In genomic region chr17:55959946-55960740, GRCm38 (mm10) we compare ENCODE assay signal across 8 mouse cellular contexts. TPM values are rescaled to one million over a fixed set of nuclear protein-coding genes. Genes with fewer than 3 reads are reported as not detected.
DNase-seq lines count a peak whose midpoint lies in the region; ATAC-seq and TF ChIP-seq lines count a peak whose summit lies in the region.

No protein-coding gene starts in this region.

- H3K4me1 ChIP-seq in embryonic facial prominence, embryonic 11.5 days (ENCODE audit: control insufficient read depth, insufficient read depth, low read length): no peaks in the 10 kb centered on the region
- H3K4me1 ChIP-seq in hindbrain, embryonic 13.5 days (replicated peaks): peaks cover 49% of the 10 kb centered on the region
- peaks cover 37% of the 10 kb centered on the region for H3K4me1 ChIP-seq in midbrain, embryonic 15.5 days

- peak overlapping the region; percentile 27; the same call in 1 of the 2 replicates for H3K4me2 ChIP-seq in embryonic facial prominence, embryonic 11.5 days (ENCODE audit: low read depth, low read length)
- H3K4me2 ChIP-seq in hindbrain, embryonic 13.5 days: peak overlapping the region; percentile 74
- H3K4me2 ChIP-seq in midbrain, embryonic 15.5 days: peak overlapping the region; percentile 69

- no peak overlapping the region for H3K9ac ChIP-seq in embryonic facial prominence, embryonic 11.5 days (replicated peaks; ENCODE audit: low read length)
- H3K9ac ChIP-seq in hindbrain, embryonic 13.5 days: peak overlapping the region; percentile 61
- peak overlapping the region; percentile 43; the same call in 1 of the 2 replicates for H3K9ac ChIP-seq in midbrain, embryonic 15.5 days

- H3K27me3 ChIP-seq in embryonic facial prominence, embryonic 11.5 days (ENCODE audit: control insufficient read depth, insufficient read depth, low read length): peaks cover 2% of the 10 kb centered on the region; the same call in 1 of the 2 replicates
- peaks cover 3% of the 10 kb centered on the region for H3K27me3 ChIP-seq in hindbrain, embryonic 13.5 days
- no peaks in the 10 kb centered on the region for H3K27me3 ChIP-seq in midbrain, embryonic 15.5 days (replicated peaks)

- no peaks in the 10 kb centered on the region; the same call in 1 of the 2 replicates for H3K36me3 ChIP-seq in embryonic facial prominence, embryonic 11.5 days (replicated peaks; ENCODE audit: control insufficient read depth, insufficient read depth, low read depth, low read length)
- H3K36me3 ChIP-seq in hindbrain, embryonic 13.5 days: peaks cover 38% of the 10 kb centered on the region
- H3K36me3 ChIP-seq in midbrain, embryonic 15.5 days (replicated peaks): no peaks in the 10 kb centered on the region; the same call in 1 of the 2 replicates

- 77% methylated on average over 10 of the region's 10 CpGs for WGBS in embryonic facial prominence, embryonic 11.5 days
- WGBS in hindbrain, embryonic 13.5 days: 77% methylated on average over 10 of the region's 10 CpGs
- 76% methylated on average over 10 of the region's 10 CpGs for WGBS in midbrain, embryonic 15.5 days

- H3K9me3 ChIP-seq in embryonic facial prominence, embryonic 11.5 days (replicated peaks; ENCODE audit: control insufficient read depth, low read length): no peaks in the 10 kb centered on the region
- no peaks in the 10 kb centered on the region for H3K9me3 ChIP-seq in hindbrain, embryonic 13.5 days
- no peaks in the 10 kb centered on the region for H3K9me3 ChIP-seq in midbrain, embryonic 15.5 days

- intact Hi-C loops in left cerebral cortex, adult 2 months (cut with DNase I): loop anchor here (1.0 to 10.0 kb wide), 4 partner anchors 49 to 1605 kb away; partner anchors contain the start of gene Zfp959
- intact Hi-C loops in left cerebral cortex, postnatal 25 days (cut with DNase I): loop anchor here (5.0 kb wide), 2 partner anchors 117 to 258 kb away; partner anchors contain the start of genes Hdgfl2 and Ubxn6
- intact Hi-C loops in left cerebral cortex, postnatal 4 days (cut with DNase I): no loop called here

- H3K27ac ChIP-seq in left cerebral cortex, adult 2 months: peak overlapping the region; percentile 70; the same call in 1 of the 2 replicates
- H3K27ac ChIP-seq in embryonic facial prominence, embryonic 11.5 days (replicated peaks; ENCODE audit: low read depth, low read length): no peak overlapping the region
- peak overlapping the region; percentile 94 for H3K27ac ChIP-seq in hindbrain, embryonic 13.5 days
- peak overlapping the region; percentile 94 for H3K27ac ChIP-seq in midbrain, embryonic 15.5 days

- ATAC-seq in embryonic facial prominence, embryonic 11.5 days (replicated peaks; ENCODE audit: insufficient number of reproducible peaks, low FRiP score, low TSS enrichment, low read depth): no peak
- ATAC-seq in hindbrain, embryonic 13.5 days (ENCODE audit: low FRiP score): no peak
- no peak for ATAC-seq in midbrain, embryonic 15.5 days (replicated peaks)

- peak overlapping the region; percentile 53 for H3K4me3 ChIP-seq in left cerebral cortex, adult 2 months
- H3K4me3 ChIP-seq in embryonic facial prominence, embryonic 11.5 days (ENCODE audit: low read depth, low read length): peak overlapping the region; percentile 54
- H3K4me3 ChIP-seq in hindbrain, embryonic 13.5 days: peak overlapping the region; percentile 51
- H3K4me3 ChIP-seq in midbrain, embryonic 15.5 days: peak overlapping the region; percentile 55

- no peak for TF ChIP-seq CTCF in left cerebral cortex, adult 2 months (IDR thresholded peaks at IDR 0.05)

- peak; percentile 9 to 13 for DNase-seq in left cerebral cortex, adult 2 months (ENCODE audit: extremely low spot score in 1 of 2, low spot score in 2 of 2)
- DNase-seq in left cerebral cortex, postnatal 25 days (ENCODE audit: low spot score in 2 of 2): no peak
- no peak for DNase-seq in embryonic facial prominence, embryonic 11.5 days (ENCODE audit: low spot score)
- no peak for DNase-seq in gastrocnemius, postnatal 10 days
- no peak for DNase-seq in left cerebral cortex, postnatal 4 days
- DNase-seq in embryo, embryonic 11 days: no peak

RNA-seq across cellular contexts. Expression of gene Yju2, which starts 1.2 kb away (rescaled TPM):
- 10 to 100 TPM; 16.4 to 17.4 TPM for total RNA-seq in left cerebral cortex, adult 2 months (2021)
- total RNA-seq in left cerebral cortex, postnatal 25 days (2021): 10 to 100 TPM; 15.0 to 15.3 TPM
- polyA plus RNA-seq in embryonic facial prominence, embryonic 11.5 days (2014; fragmentation: Nextera tagmentation; extraction: Ambion mirVana): 18.5 and 18.9 TPM in 2 replicates
- polyA plus RNA-seq in hindbrain, embryonic 13.5 days (2015; fragmentation: Nextera tagmentation; extraction: Ambion mirVana): 23.2 and 25.2 TPM in 2 replicates
- polyA plus RNA-seq in midbrain, embryonic 15.5 days (2015; fragmentation: Nextera tagmentation; extraction: Ambion mirVana): 24.5 and 25.4 TPM in 2 replicates
- 10 to 100 TPM; 11.1 to 11.6 TPM for total RNA-seq in gastrocnemius, postnatal 10 days (2021)
- 10 to 100 TPM; 16.7 to 18.2 TPM for total RNA-seq in left cerebral cortex, postnatal 4 days (2021)

RNA-seq across cellular contexts. Expression of gene Ebi3, which starts 7.7 kb away (rescaled TPM):
- 1 to 10 TPM; 1.2 to 1.4 TPM for total RNA-seq in left cerebral cortex, adult 2 months (2021)
- 1 to 10 TPM; 2.1 to 2.5 TPM for total RNA-seq in left cerebral cortex, postnatal 25 days (2021)
- polyA plus RNA-seq in embryonic facial prominence, embryonic 11.5 days (2014; fragmentation: Nextera tagmentation; extraction: Ambion mirVana): 1.8 and 2.2 TPM in 2 replicates
- 5.0 and 6.8 TPM in 2 replicates for polyA plus RNA-seq in hindbrain, embryonic 13.5 days (2015; fragmentation: Nextera tagmentation; extraction: Ambion mirVana)
- polyA plus RNA-seq in midbrain, embryonic 15.5 days (2015; fragmentation: Nextera tagmentation; extraction: Ambion mirVana): 7.4 and 8.3 TPM in 2 replicates
- 1 to 10 TPM in 1 of 2 experiments, under 1 TPM in 1; 0.75 to 1.6 TPM for total RNA-seq in gastrocnemius, postnatal 10 days (2021)
- total RNA-seq in left cerebral cortex, postnatal 4 days (2021): 1 to 10 TPM; 4.9 to 5.9 TPM

RNA-seq across cellular contexts. Expression of gene Shd, which starts 10.1 kb away (rescaled TPM):
- total RNA-seq in left cerebral cortex, adult 2 months (2021): 10 to 100 TPM; 36.7 to 40.1 TPM
- total RNA-seq in left cerebral cortex, postnatal 25 days (2021): 10 to 100 TPM; 30.9 to 34.4 TPM
- polyA plus RNA-seq in embryonic facial prominence, embryonic 11.5 days (2014; fragmentation: Nextera tagmentation; extraction: Ambion mirVana): 32.9 and 37.4 TPM in 2 replicates
- polyA plus RNA-seq in hindbrain, embryonic 13.5 days (2015; fragmentation: Nextera tagmentation; extraction: Ambion mirVana): 170 and 182 TPM in 2 replicates
- 209 and 217 TPM in 2 replicates for polyA plus RNA-seq in midbrain, embryonic 15.5 days (2015; fragmentation: Nextera tagmentation; extraction: Ambion mirVana)
- total RNA-seq in gastrocnemius, postnatal 10 days (2021): 1 to 10 TPM in 1 of 2 experiments, under 1 TPM in 1; 0.87 to 1.2 TPM
- 100 to 1,000 TPM in 1 of 2 experiments, 10 to 100 TPM in 1; 99.6 to 101 TPM for total RNA-seq in left cerebral cortex, postnatal 4 days (2021)

RNA-seq across cellular contexts. Expression of gene Zfp119b, which starts 10.8 kb away (rescaled TPM):
- 1 to 10 TPM; 2.3 to 4.1 TPM for total RNA-seq in left cerebral cortex, adult 2 months (2021)
- 1 to 10 TPM; 3.5 to 4.0 TPM for total RNA-seq in left cerebral cortex, postnatal 25 days (2021)
- 6.2 and 6.9 TPM in 2 replicates for polyA plus RNA-seq in embryonic facial prominence, embryonic 11.5 days (2014; fragmentation: Nextera tagmentation; extraction: Ambion mirVana)
- polyA plus RNA-seq in hindbrain, embryonic 13.5 days (2015; fragmentation: Nextera tagmentation; extraction: Ambion mirVana): 8.2 and 8.7 TPM in 2 replicates
- 9.6 and 10.2 TPM in 2 replicates for polyA plus RNA-seq in midbrain, embryonic 15.5 days (2015; fragmentation: Nextera tagmentation; extraction: Ambion mirVana)
- total RNA-seq in gastrocnemius, postnatal 10 days (2021): 1 to 10 TPM; 3.5 to 4.0 TPM
- total RNA-seq in left cerebral cortex, postnatal 4 days (2021): 1 to 10 TPM; 4.4 to 5.7 TPM

RNA-seq across cellular contexts. Expression of gene Fsd1, which starts 26.2 kb away (rescaled TPM):
- 10 to 100 TPM; 88.7 to 90.6 TPM for total RNA-seq in left cerebral cortex, adult 2 months (2021)
- total RNA-seq in left cerebral cortex, postnatal 25 days (2021): 10 to 100 TPM; 70.5 to 78.8 TPM
- polyA plus RNA-seq in embryonic facial prominence, embryonic 11.5 days (2014; fragmentation: Nextera tagmentation; extraction: Ambion mirVana): 36.6 and 43.0 TPM in 2 replicates
- 159 and 172 TPM in 2 replicates for polyA plus RNA-seq in hindbrain, embryonic 13.5 days (2015; fragmentation: Nextera tagmentation; extraction: Ambion mirVana)
- polyA plus RNA-seq in midbrain, embryonic 15.5 days (2015; fragmentation: Nextera tagmentation; extraction: Ambion mirVana): 203 and 208 TPM in 2 replicates
- total RNA-seq in gastrocnemius, postnatal 10 days (2021): 1 to 10 TPM in 1 of 2 experiments, under 1 TPM in 1; 0.49 to 1.0 TPM
- 100 to 1,000 TPM; 110 to 119 TPM for total RNA-seq in left cerebral cortex, postnatal 4 days (2021)

Comparison
In these comparisons a context has a peak if more than half of its experiments do, and no peak if none do; other contexts are left out.
1. DNase-seq: peak in left cerebral cortex, adult 2 months (2 of 2); none in left cerebral cortex, postnatal 25 days (0 of 2), embryonic facial prominence, embryonic 11.5 days (single experiment), gastrocnemius, postnatal 10 days (single experiment), left cerebral cortex, postnatal 4 days (single experiment) and embryo, embryonic 11 days (single experiment).
2. RNA of gene Shd, which starts 10.1 kb away (total RNA-seq): 99.6 to 101 TPM in left cerebral cortex, postnatal 4 days, 36.7 to 40.1 TPM in left cerebral cortex, adult 2 months and 30.9 to 34.4 TPM in left cerebral cortex, postnatal 25 days; 0.87 to 1.2 TPM in gastrocnemius, postnatal 10 days; every median in the first group is over 10 times any median in the second.
3. Peak in every context shown above with its lines, with median percentiles within 50 percentile points of each other: H3K4me3 ChIP-seq and H3K4me2 ChIP-seq.